Mouse (Mus musculus) lung, adult 2 months (tissue): ENCODE data around the gene Zfp809. TPM values are rescaled to one million over a fixed set of nuclear protein-coding genes. Genes with fewer than 3 reads are reported as not detected.

Experiments used
- DNase-seq: peaks from one replicate; pipeline ENCODE4 v3.0.0; 2022
- H3K4me1 ChIP-seq: fragments of 200-500 bp; 2 replicates; pipeline ENCODE4 v1.6.1; 2011; ENCODE audit warnings: low read length; ENCODE audit not compliant: control insufficient read depth, insufficient read depth
- H3K4me3 ChIP-seq: fragments of 200-500 bp; replicated peaks from 2 replicates; pipeline ENCODE3; 2011; ENCODE audit warnings: low read depth, mild to moderate bottlenecking, control low read depth, low read length; ENCODE audit errors: extremely low read depth
- CTCF ChIP-seq: fragments of 200-500 bp; IDR thresholded peaks from 2 replicates; pipeline ENCODE4 v1.5.1; 2011; ENCODE audit warnings: mild to moderate bottlenecking, low read length, control low read depth; ENCODE audit not compliant: insufficient read depth
- POLR2A ChIP-seq: fragments of 200-500 bp; IDR thresholded peaks from 2 replicates; pipeline ENCODE4 v1.6.1; 2011; ENCODE audit warnings: low read depth, mild to moderate bottlenecking, control low read depth, low read length, borderline replicate concordance; ENCODE audit errors: extremely low read depth
- WGBS: fragments of 180-500 bp; shearing (Covaris S2); methylation state at CpG from one replicate; pipeline ENCODE4 v1.1.7; 2018; 5-methylcytosine and 5-hydroxymethylcytosine counted together
- polyA plus RNA-seq: library from polyadenylated mRNA; depleted of rRNA; stranded (reverse); fragments of >200 nt; gene quantifications from 2 replicates; pipeline ENCODE4 v1.2.3, GENCODE M21; 2012

Gene Zfp809
- polyA plus RNA-seq, 1 experiment: 18.2 TPM

- WGBS: 64% methylated on average over 15 of the region's 15 CpGs
- Histone ChIP-seq H3K4me3 (no peak overlapping the region), H3K4me1 (no peaks in the 10 kb centered on the region; the same call in 1 of the 2 replicates)
- peak; percentile 44 for DNase-seq
- TF ChIP-seq CTCF: no peak
- TF ChIP-seq POLR2A: no peak
Measured at GRCm38 (mm10) chr9:22226846-22227245, 1.3 kb downstream of the Zfp809 start.

GRCm38 (mm10) chr9:22229386-22230026 lies 4.0 kb downstream of the Zfp809 start:
- 77% methylated on average over 7 of the region's 7 CpGs for WGBS
- DNase-seq: no peak
- Histone ChIP-seq H3K4me3 (no peak overlapping the region), H3K4me1 (no peaks in the 10 kb centered on the region; the same call in 1 of the 2 replicates)
- no peak for TF ChIP-seq CTCF
- no peak for TF ChIP-seq POLR2A

- Histone ChIP-seq H3K4me1 (no peaks in the 10 kb centered on the region; the same call in 1 of the 2 replicates), H3K4me3 (no peak overlapping the region)
- 60% methylated on average over 3 of the region's 3 CpGs for WGBS
- no peak for DNase-seq
- TF ChIP-seq CTCF: no peak
- TF ChIP-seq POLR2A: no peak
Measured at GRCm38 (mm10) chr9:22230061-22230460, 4.5 kb downstream of the Zfp809 start.

- H3K4me3 ChIP-seq: no peak overlapping the region
- no peaks in the 10 kb centered on the region; the same call in 1 of the 2 replicates for H3K4me1 ChIP-seq
- DNase-seq: no peak
- TF ChIP-seq CTCF (no peak), POLR2A (no peak)
Measured at GRCm38 (mm10) chr9:22230556-22230955, 5.0 kb downstream of the Zfp809 start.

GRCm38 (mm10) chr9:22240001-22240400 lies 14.5 kb downstream of the Zfp809 start:
- Histone ChIP-seq H3K4me1 (no peaks in the 10 kb centered on the region), H3K4me3 (no peak overlapping the region)
- WGBS: 98% methylated on average over 4 of the region's 4 CpGs
- no peak for DNase-seq
- TF ChIP-seq CTCF: no peak
- no peak for TF ChIP-seq POLR2A

- Histone ChIP-seq H3K4me1 (no peaks in the 10 kb centered on the region), H3K4me3 (no peak overlapping the region)
- DNase-seq: no peak
- TF ChIP-seq CTCF (no peak), POLR2A (no peak)
- 95% methylated on average over 2 of the region's 2 CpGs for WGBS
Measured at GRCm38 (mm10) chr9:22244242-22244641, 18.7 kb downstream of the Zfp809 start.

GRCm38 (mm10) chr9:22256579-22256978 lies 31.1 kb downstream of the Zfp809 start:
- Histone ChIP-seq H3K4me3 (no peak overlapping the region), H3K4me1 (no peaks in the 10 kb centered on the region)
- WGBS: 94% methylated on average over 4 of the region's 4 CpGs
- no peak for DNase-seq
- TF ChIP-seq POLR2A (no peak), CTCF (no peak)

GRCm38 (mm10) chr9:22258784-22259183 lies 33.3 kb downstream of the Zfp809 start:
- TF ChIP-seq POLR2A: no peak
- TF ChIP-seq CTCF: no peak
- WGBS: 83% methylated on average over 8 of the region's 8 CpGs
- H3K4me1 ChIP-seq: no peaks in the 10 kb centered on the region
- H3K4me3 ChIP-seq: no peak overlapping the region
- no peak for DNase-seq

- no peaks in the 10 kb centered on the region for H3K4me1 ChIP-seq
- DNase-seq: peak; percentile 59
- under 1% methylated on average over 35 of the region's 35 CpGs for WGBS
- TF ChIP-seq CTCF (no peak), POLR2A (no peak)
- peak within 1 kb of the TSS; percentile 69 for H3K4me3 ChIP-seq
Measured at GRCm38 (mm10) chr9:22259184-22260091, 33.9 kb downstream of the Zfp809 start, which contains the start of gene Zfp599. TSS of gene Zfp599 (minus strand) at chr9:22259895.

GRCm38 (mm10) chr9:22260092-22260422 lies 34.5 kb downstream of the Zfp809 start:
- Histone ChIP-seq H3K4me3 (peak overlapping the region; percentile 69), H3K4me1 (no peaks in the 10 kb centered on the region)
- WGBS: 35% methylated on average over 3 of the region's 3 CpGs
- no peak for TF ChIP-seq POLR2A
- no peak for TF ChIP-seq CTCF
- DNase-seq: no peak
